Mouse (Mus musculus) heart, embryonic 14.5 days (tissue): Measurements from ENCODE around the gene Pgm2l1. TPM values are rescaled to one million over a fixed set of nuclear protein-coding genes. Genes with fewer than 3 reads are reported as not detected.

Experiments
- polyA plus RNA-seq: library from polyadenylated mRNA; unstranded; fragments of >200 nt; fragmentation: Nextera tagmentation; extraction: Ambion mirVana; gene quantifications from 2 replicates; pipeline ENCODE4 v1.2.1, GENCODE M21; 2014

Gene Pgm2l1
- polyA plus RNA-seq, 1 experiment from 2014 or later, result 2.1 TPM

Other genes starting within 250 kb of the Pgm2l1 start
- gene Rnf169, start 246.9 kb upstream of the Pgm2l1 start, polyA plus RNA-seq, result 4.4 and 4.5 TPM in 2 replicates
- 0.30 TPM in 1 of 2 replicates, not detected in the other for gene Chrdl2, start 221.2 kb upstream of the Pgm2l1 start, polyA plus RNA-seq
- 31.8 and 35.1 TPM in 2 replicates for gene Pold3, start 105.8 kb upstream of the Pgm2l1 start, polyA plus RNA-seq
- 14.7 and 18.0 TPM in 2 replicates for gene Lipt2, start 68.1 kb upstream of the Pgm2l1 start, polyA plus RNA-seq
- 6.2 and 8.0 TPM in 2 replicates for gene Kcne3, start 50.9 kb upstream of the Pgm2l1 start, polyA plus RNA-seq
- 13.7 and 15.7 TPM in 2 replicates for gene P4ha3, start 58.1 kb downstream of the Pgm2l1 start, polyA plus RNA-seq
- gene C2cd3, start 144.8 kb downstream of the Pgm2l1 start, polyA plus RNA-seq, result 16.7 and 19.3 TPM in 2 replicates
- gene Ppme1, start 144.9 kb downstream of the Pgm2l1 start, polyA plus RNA-seq, result 54.7 and 57.5 TPM in 2 replicates
- gene Ucp3, start 245.6 kb downstream of the Pgm2l1 start, polyA plus RNA-seq, result 0.08 TPM in 2 replicates